Mouse (Mus musculus) thymus, adult 18-20 months (tissue): ENCODE results near the gene Ccdc159.
A peak's percentile ranks its signal among the peaks of the same experiment; 100 is the strongest.

Experiments
- DNase-seq, 2 experiments: peaks; one replicate each; pipeline ENCODE4 v3.0.0; 2022; ENCODE audit warnings: mixed read lengths in 2 of 2

Ccdc159 gene

GRCm38 (mm10) chr9:21935466-21936131 is 8.3 kb downstream of the Ccdc159 start:
- no peak for DNase-seq

GRCm38 (mm10) chr9:21936692-21937570 is 9.7 kb downstream of the Ccdc159 start, which contains the start of gene Plppr2:
Gene Plppr2 (plus strand): TSS chr9:21937033.
- peak; percentile 66 to 79 for DNase-seq

- DNase-seq = no peak
Observed at GRCm38 (mm10) chr9:21937711-21938175, 10.5 kb downstream of the Ccdc159 start.

- DNase-seq = no peak
Observed at GRCm38 (mm10) chr9:21938234-21938855, 11.1 kb downstream of the Ccdc159 start.

GRCm38 (mm10) chr9:21943046-21943445 is 15.8 kb downstream of the Ccdc159 start:
- DNase-seq = no peak

- DNase-seq = no peak
Observed at GRCm38 (mm10) chr9:21943638-21944037, 16.4 kb downstream of the Ccdc159 start.

- no peak for DNase-seq
Observed at GRCm38 (mm10) chr9:21944267-21944666, 17.0 kb downstream of the Ccdc159 start.

- DNase-seq = no peak
Observed at GRCm38 (mm10) chr9:21947540-21948130, 20.4 kb downstream of the Ccdc159 start.

GRCm38 (mm10) chr9:21948146-21948545 is 20.9 kb downstream of the Ccdc159 start:
- DNase-seq = no peak

GRCm38 (mm10) chr9:21948790-21949189 is 21.5 kb downstream of the Ccdc159 start:
- no peak for DNase-seq

- no peak for DNase-seq
Observed at GRCm38 (mm10) chr9:21950322-21950721, 23.1 kb downstream of the Ccdc159 start.

- DNase-seq = no peak
Observed at GRCm38 (mm10) chr9:21951977-21952376, 24.7 kb downstream of the Ccdc159 start.

- DNase-seq = no peak
Observed at GRCm38 (mm10) chr9:21953600-21953999, 26.3 kb downstream of the Ccdc159 start.

- no peak for DNase-seq
Observed at GRCm38 (mm10) chr9:21954635-21955034, 27.4 kb downstream of the Ccdc159 start.

GRCm38 (mm10) chr9:21955225-21955569 is 27.9 kb downstream of the Ccdc159 start:
- no peak for DNase-seq

- peak; percentile 95 to 98 for DNase-seq
Observed at GRCm38 (mm10) chr9:21955570-21956281, 28.5 kb downstream of the Ccdc159 start, which contains the start of gene Swsap1. Gene Swsap1 (plus strand): TSS chr9:21955755.

- no peak for DNase-seq
Observed at GRCm38 (mm10) chr9:21958372-21958771, 31.1 kb downstream of the Ccdc159 start.

GRCm38 (mm10) chr9:21959244-21959643 is 32.0 kb downstream of the Ccdc159 start:
- DNase-seq = no peak

- DNase-seq = no peak
Observed at GRCm38 (mm10) chr9:21960135-21960534, 32.9 kb downstream of the Ccdc159 start.

GRCm38 (mm10) chr9:21960558-21961208 is 33.4 kb downstream of the Ccdc159 start:
- no peak for DNase-seq

- no peak for DNase-seq
Observed at GRCm38 (mm10) chr9:21961366-21961980, 34.2 kb downstream of the Ccdc159 start.
